Mouse (Mus musculus) G1E (cell line): ENCODE data around the gene Gm10837. TPM values are rescaled to one million over a fixed set of nuclear protein-coding genes. Genes with fewer than 3 reads are reported as not detected.

Experiments used
- ATAC-seq: 2 replicates; pipeline ENCODE4 v1.8.0; 2016; ENCODE audit warnings: mild to moderate bottlenecking; ENCODE audit not compliant: insufficient number of reproducible peaks, poor library complexity, low FRiP score, severe bottlenecking; ENCODE audit errors: extremely low read depth
- DNase-seq: peaks from one replicate; pipeline ENCODE4 v3.0.0; 2012; ENCODE audit warnings: low spot score
- H3K27me3 ChIP-seq: 2 replicates; pipeline ENCODE4 v1.6.1; 2012; ENCODE audit warnings: mild to moderate bottlenecking, low read length, inconsistent platforms; ENCODE audit not compliant: insufficient read depth
- H3K36me3 ChIP-seq: replicated peaks from 2 replicates; pipeline ENCODE3; 2012; ENCODE audit warnings: mild to moderate bottlenecking, inconsistent platforms
- H3K4me1 ChIP-seq: 2 replicates; pipeline ENCODE4 v1.6.1; 2012; ENCODE audit warnings: low read depth, low read length, inconsistent platforms, mixed read lengths; ENCODE audit not compliant: insufficient read depth
- H3K4me3 ChIP-seq: 2 replicates; pipeline ENCODE4 v1.5.1; 2012; ENCODE audit warnings: low read depth, mild to moderate bottlenecking, inconsistent platforms, low read length, moderate library complexity, mixed read lengths
- H3K9me3 ChIP-seq: replicated peaks from 2 replicates; pipeline ENCODE4 v1.6.1; 2012; ENCODE audit warnings: inconsistent platforms
- CTCF ChIP-seq: IDR thresholded peaks from 2 replicates; pipeline ENCODE4 v1.5.1; 2012; ENCODE audit warnings: low read depth, low read length, inconsistent platforms, mixed read lengths
- GATA1 ChIP-seq: IDR thresholded peaks from 2 replicates; pipeline ENCODE4 v1.6.1; 2012; ENCODE audit warnings: borderline replicate concordance, low read length, inconsistent platforms, mixed read lengths
- GATA2 ChIP-seq: IDR thresholded peaks from 2 replicates; pipeline ENCODE4 v1.6.1; 2012; ENCODE audit warnings: low read depth, low read length, inconsistent platforms, borderline replicate concordance
- POLR2AphosphoS5 ChIP-seq: IDR thresholded peaks from 2 replicates; pipeline ENCODE4 v1.6.1; 2012; ENCODE audit warnings: low read depth, low read length, inconsistent platforms; ENCODE audit not compliant: insufficient replicate concordance
- TAL1 ChIP-seq: conservative IDR thresholded peaks from 2 replicates; pipeline ENCODE4 v1.6.1; 2012; ENCODE audit warnings: low read depth, low read length, inconsistent platforms, mixed read lengths
- polyA plus RNA-seq: library from polyadenylated mRNA; stranded (reverse); fragments of >175 nt; gene quantifications from 2 replicates; pipeline ENCODE4 v1.2.3, GENCODE M21; 2012
- total RNA-seq, 2 experiments: library from RNA; stranded (forward) in 1 of 2; stranded (reverse) in 1 of 2; fragments of 200-1000 nt in 1 of 2; fragments of >200 nt in 1 of 2; fragmentation: Nextera tagmentation in 1 of 2; gene quantifications; 2 replicates each; pipeline ENCODE4 v1.2.3; 2014 to 2017

The Gm10837 gene
- total RNA-seq (2014; fragmentation: Nextera tagmentation) (not detected in 2 replicates), total RNA-seq (2017) (0.11 TPM in 1 of 2 replicates, not detected in the other), polyA plus RNA-seq (not detected in 2 replicates)

DNA sequence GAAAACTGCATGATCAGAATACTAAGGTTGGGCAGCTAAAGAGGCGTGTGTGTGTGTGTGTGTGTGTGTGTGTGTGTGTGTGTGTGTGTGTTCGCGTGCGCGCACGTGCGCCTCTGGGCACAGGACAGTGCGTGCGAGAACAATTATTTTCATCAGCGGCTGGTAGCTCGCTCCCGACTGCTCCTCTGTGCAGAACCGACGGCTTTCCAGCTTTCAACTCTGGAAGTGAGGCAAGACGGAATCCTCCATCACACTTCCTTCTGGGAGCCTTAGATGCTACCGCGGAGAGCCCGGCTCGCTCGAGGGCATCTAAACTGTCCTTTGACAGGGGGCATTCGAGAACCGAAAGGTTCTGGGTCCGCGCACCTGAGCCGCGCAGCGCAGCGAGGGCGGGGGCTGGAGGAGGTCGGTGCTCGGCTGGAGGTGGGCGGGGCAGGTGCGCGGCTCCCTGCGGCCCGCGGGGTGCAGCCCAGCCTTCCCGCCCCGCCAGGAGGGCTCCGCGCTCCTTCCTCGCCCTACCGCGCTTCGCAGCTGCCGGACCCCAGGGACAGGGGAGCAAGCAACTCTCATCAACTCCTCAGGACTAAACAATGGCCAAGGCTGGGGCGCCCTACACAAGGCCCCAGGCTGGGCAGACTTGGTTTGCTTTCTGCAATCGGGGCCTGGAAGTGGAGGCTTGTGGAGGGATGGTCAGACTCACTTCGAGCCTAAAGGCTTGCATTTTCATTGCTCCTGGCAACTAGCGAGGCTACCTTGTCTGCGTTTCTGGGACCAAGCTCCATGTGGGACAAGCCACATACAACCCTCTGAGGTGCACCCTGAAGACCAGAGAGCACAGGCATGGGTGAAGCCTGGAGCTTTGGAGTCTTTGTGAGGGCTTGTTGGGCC, at the start of gene Gm10837:
Gm10837 (plus strand) TSS at position 146 of the 888 bp plus-strand sequence.
- peaks cover 6% of the 10 kb centered on the region; the same call in 1 of the 2 replicates for H3K9me3 ChIP-seq
- no peak for DNase-seq
- H3K27me3 ChIP-seq: peaks cover 12% of the 10 kb centered on the region
- no peak for TF ChIP-seq TAL1
- TF ChIP-seq GATA1: no peak
- TF ChIP-seq CTCF: no peak
- TF ChIP-seq GATA2: no peak
- no peak for TF ChIP-seq POLR2AphosphoS5
- H3K4me3 ChIP-seq: no peak within 1 kb of the TSS
- ATAC-seq: no peak
- H3K36me3 ChIP-seq: no peaks in the 10 kb centered on the region
- H3K4me1 ChIP-seq: no peaks in the 10 kb centered on the region

DNA sequence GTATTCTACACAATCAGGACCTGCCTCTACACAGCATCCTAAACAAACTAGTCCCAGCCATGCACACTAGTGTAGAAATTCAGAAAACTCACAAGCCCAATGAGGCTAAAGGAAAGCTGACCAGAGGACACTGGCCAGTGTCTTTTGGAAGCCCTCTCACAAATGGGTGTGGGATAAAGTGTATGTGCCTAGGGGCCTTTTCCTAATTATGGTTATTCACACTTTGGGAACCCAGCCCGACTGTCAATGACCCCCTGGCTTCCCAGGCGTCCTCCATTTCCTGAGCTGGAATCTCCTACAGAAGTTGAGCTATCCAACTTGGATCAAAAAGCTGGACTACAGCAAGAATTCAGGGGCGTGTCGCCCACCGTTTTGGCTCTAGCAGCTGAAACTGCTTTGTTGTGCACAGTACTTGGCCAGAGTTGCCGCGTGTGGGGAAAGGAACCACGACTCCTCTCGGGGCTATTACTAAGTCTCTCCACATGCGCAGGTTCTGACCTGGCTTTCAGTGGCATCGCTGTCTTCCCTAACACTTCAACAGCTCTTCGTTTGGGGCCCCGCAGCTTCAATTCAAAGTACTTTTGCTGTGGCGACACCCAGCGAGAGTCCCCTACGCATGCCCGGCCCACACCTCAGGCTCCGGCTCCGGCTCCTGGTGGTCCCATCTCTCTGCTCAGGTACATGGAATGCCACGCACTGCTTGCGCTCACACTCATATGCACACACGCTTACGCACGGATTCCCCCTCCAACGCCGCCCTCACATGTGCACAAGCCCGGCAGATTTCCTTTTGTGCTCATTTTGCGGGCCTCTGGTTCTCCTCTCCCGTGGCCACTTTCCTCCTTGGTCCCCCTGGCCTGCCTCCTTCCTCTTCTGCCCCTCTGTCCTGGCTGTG, 40.5 kb upstream of the Gm10837 start:
- Histone ChIP-seq H3K27me3 (peaks cover 11% of the 10 kb centered on the region; the same call in 1 of the 2 replicates), H3K9me3 (no peaks in the 10 kb centered on the region), H3K36me3 (no peaks in the 10 kb centered on the region), H3K4me1 (no peaks in the 10 kb centered on the region), H3K4me3 (no peak overlapping the region)
- TF ChIP-seq TAL1: no peak
- ATAC-seq (no peak), DNase-seq (no peak)

DNA sequence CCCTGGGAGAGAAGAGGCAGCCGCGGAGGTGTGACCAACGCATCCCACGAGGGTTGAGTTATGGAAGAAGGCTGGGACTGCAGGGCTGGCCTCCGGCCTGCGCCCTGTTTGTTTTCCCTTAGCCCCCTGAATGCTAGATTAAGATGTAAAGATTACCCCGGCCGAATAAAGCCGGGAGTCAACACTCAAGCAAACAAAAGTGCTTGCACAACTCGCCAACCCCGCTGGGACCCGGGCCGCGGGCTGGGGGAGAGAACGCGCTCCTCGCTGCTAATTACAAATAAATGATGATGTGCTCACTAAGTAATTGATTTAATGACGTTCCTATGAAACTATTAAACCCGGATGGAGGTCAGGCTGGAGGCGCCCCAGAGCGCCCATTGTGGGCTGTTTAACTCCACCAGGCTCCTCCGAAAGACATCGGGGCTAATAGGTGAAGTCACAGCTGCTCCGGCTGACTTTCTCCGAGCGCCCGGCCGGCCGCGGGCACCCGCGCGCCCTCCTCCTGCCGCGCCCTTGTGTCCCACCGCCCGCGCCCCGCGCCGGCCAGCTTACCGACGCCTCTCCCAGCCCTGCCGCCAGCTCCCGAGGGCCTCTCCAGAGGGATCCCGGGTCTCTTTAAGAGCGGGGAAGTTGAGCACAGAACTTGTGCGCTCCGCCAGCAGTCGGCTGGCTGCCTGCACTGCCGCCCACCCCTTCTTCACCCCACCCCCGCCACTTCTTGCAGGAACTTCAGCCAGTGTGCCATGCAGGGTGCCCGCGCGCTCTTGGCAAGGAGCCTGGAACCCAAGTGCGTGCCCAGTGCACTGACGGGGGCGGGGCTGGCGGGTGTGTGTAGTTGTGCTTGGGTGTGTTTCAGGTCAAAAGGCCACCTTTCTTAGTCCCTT, 39.6 kb upstream of the Gm10837 start, which contains the start of gene Gm5089:
Gm5089 (minus strand) TSS at position 620 of the 887 bp plus-strand sequence.
- DNase-seq (no peak), ATAC-seq (no peak)
- H3K27me3 ChIP-seq: peaks cover 11% of the 10 kb centered on the region; the same call in 1 of the 2 replicates
- TF ChIP-seq TAL1: no peak
- no peak for TF ChIP-seq GATA1
- no peak for TF ChIP-seq CTCF
- TF ChIP-seq POLR2AphosphoS5: no peak
- no peak for TF ChIP-seq GATA2
- H3K4me3 ChIP-seq: no peak within 1 kb of the TSS
- H3K36me3 ChIP-seq: no peaks in the 10 kb centered on the region
- H3K4me1 ChIP-seq: no peaks in the 10 kb centered on the region
- no peaks in the 10 kb centered on the region for H3K9me3 ChIP-seq

DNA sequence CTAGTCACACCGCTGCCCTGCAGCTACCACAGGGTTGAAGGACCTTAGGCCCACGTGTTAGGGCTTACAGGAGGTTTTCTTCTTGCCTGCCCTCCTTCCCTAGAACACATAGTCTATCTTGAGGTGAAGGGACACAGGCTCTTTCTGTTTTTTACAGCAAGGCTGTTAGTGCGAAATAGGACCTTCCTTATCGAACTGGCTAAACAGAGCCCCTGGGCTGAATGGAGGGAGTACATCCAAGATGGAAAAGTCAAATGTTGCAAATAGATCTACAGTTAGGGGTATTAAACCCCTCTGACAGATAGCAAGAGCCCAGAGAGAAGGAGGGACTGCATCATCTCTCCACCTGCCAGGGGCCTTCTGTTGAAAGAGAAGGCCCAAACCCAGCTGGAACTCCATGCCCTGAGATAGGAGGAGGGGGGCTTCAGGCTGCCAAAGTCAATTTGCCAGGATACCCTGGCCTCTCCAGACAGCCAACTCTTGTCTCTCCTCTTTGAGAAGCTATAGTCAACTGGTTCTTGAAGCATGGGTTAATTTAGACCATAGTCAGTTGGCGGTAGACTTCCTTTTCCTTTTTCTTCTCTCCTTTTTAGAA, 38.7 kb upstream of the Gm10837 start:
- no peak for DNase-seq
- Histone ChIP-seq H3K4me3 (no peak overlapping the region), H3K4me1 (no peaks in the 10 kb centered on the region), H3K27me3 (peaks cover 11% of the 10 kb centered on the region; the same call in 1 of the 2 replicates), H3K9me3 (no peaks in the 10 kb centered on the region), H3K36me3 (no peaks in the 10 kb centered on the region)
- TF ChIP-seq TAL1 (no peak), GATA1 (no peak), GATA2 (no peak), POLR2AphosphoS5 (no peak), CTCF (no peak)
- no peak for ATAC-seq

DNA sequence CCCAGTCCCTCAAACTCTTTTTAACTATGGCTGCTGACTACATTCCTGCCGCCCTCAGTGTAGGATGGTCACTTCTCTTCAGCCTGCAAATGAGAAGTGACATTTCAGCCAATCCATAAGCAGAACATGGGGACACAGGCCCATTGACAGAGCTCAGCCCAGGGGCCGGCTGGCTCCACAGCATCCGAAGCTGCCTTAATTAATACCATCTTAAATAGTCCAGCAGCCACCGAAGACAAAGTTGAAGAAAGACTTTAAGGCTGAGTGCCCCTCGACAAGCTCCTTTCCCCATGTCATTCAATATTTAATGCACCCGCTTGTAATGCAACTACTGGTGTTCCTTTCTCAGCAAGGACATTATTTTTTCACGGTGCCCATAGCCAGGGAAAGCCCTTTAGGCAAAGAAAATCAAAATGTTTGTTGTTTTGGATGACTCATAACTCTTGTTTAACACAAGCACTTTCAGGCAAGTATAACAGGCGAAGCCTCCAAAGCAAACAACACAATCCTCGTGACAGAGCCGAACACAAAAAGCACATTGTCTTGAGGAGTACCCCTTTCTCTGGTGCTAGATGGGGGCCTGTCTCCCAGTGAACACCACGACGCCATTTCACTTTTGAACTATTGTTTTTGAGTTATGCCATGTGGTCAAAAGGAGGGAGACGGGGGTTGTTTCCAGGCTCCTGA, 37.5 kb upstream of the Gm10837 start:
- DNase-seq: no peak
- Histone ChIP-seq H3K4me1 (no peaks in the 10 kb centered on the region), H3K9me3 (no peaks in the 10 kb centered on the region), H3K27me3 (peaks cover 11% of the 10 kb centered on the region; the same call in 1 of the 2 replicates), H3K36me3 (no peaks in the 10 kb centered on the region), H3K4me3 (no peak overlapping the region)
- TF ChIP-seq GATA1 (no peak), TAL1 (no peak), POLR2AphosphoS5 (no peak), CTCF (no peak)
- no peak for ATAC-seq
